ENCODE assay signal across 8 mouse cellular contexts in genomic region chr17:31492416-31492815, GRCm38 (mm10). TPM values are rescaled to one million over a fixed set of nuclear protein-coding genes. Genes with fewer than 3 reads are reported as not detected.
DNase-seq lines count a peak whose midpoint lies in the region; ATAC-seq lines count a peak whose summit lies in the region.

No protein-coding gene starts in this region.

- H3K4me3 ChIP-seq in embryonic facial prominence, embryonic 13.5 days, result no peak overlapping the region
- no peak overlapping the region for H3K4me3 ChIP-seq in liver, embryonic 13.5 days (replicated peaks)
- no peak overlapping the region for H3K4me3 ChIP-seq in neural tube, embryonic 13.5 days

- H3K27me3 ChIP-seq in embryonic facial prominence, embryonic 13.5 days, result no peaks in the 10 kb centered on the region
- no peaks in the 10 kb centered on the region for H3K27me3 ChIP-seq in liver, embryonic 13.5 days
- no peaks in the 10 kb centered on the region for H3K27me3 ChIP-seq in neural tube, embryonic 13.5 days

- H3K27ac ChIP-seq in embryonic facial prominence, embryonic 13.5 days, result peak overlapping the region; percentile 60
- H3K27ac ChIP-seq in liver, embryonic 13.5 days, result no peak overlapping the region
- H3K27ac ChIP-seq in neural tube, embryonic 13.5 days (replicated peaks), result no peak overlapping the region

- no peaks in the 10 kb centered on the region for H3K9me3 ChIP-seq in embryonic facial prominence, embryonic 13.5 days
- no peaks in the 10 kb centered on the region for H3K9me3 ChIP-seq in liver, embryonic 13.5 days (replicated peaks)
- H3K9me3 ChIP-seq in neural tube, embryonic 13.5 days, result no peaks in the 10 kb centered on the region

- H3K4me2 ChIP-seq in embryonic facial prominence, embryonic 13.5 days, result no peak overlapping the region
- no peak overlapping the region for H3K4me2 ChIP-seq in liver, embryonic 13.5 days
- H3K4me2 ChIP-seq in neural tube, embryonic 13.5 days, result no peak overlapping the region

- H3K4me1 ChIP-seq in embryonic facial prominence, embryonic 13.5 days, result no peaks in the 10 kb centered on the region
- H3K4me1 ChIP-seq in liver, embryonic 13.5 days (replicated peaks), result peaks cover 6% of the 10 kb centered on the region; the same call in 1 of the 2 replicates
- H3K4me1 ChIP-seq in neural tube, embryonic 13.5 days (replicated peaks), result peaks cover 8% of the 10 kb centered on the region

- 0% methylated on average over 2 of the region's 2 CpGs for WGBS in embryonic facial prominence, embryonic 13.5 days
- 2% methylated on average over 2 of the region's 2 CpGs for WGBS in liver, embryonic 13.5 days (ENCODE audit: insufficient replicate concordance)
- WGBS in neural tube, embryonic 13.5 days, result 2% methylated on average over 2 of the region's 2 CpGs

- DNase-seq in B cell, adult 2 months, result peak; percentile 77
- peak; percentile 66 to 82 for DNase-seq in adrenal gland, postnatal 36 days
- DNase-seq in heart, adult 8-10 months (ENCODE audit: low spot score), result peak; percentile 81
- DNase-seq in kidney, postnatal 10 days, result peak; percentile 85
- peak; percentile 40 for DNase-seq in liver, embryonic 13.5 days
- DNase-seq in telencephalon, adult 2 months (ENCODE audit: low read depth, low spot score), result peak; percentile 68

- peaks cover 26% of the 10 kb centered on the region for H3K36me3 ChIP-seq in embryonic facial prominence, embryonic 13.5 days
- H3K36me3 ChIP-seq in liver, embryonic 13.5 days, result peaks cover 25% of the 10 kb centered on the region
- peaks cover 24% of the 10 kb centered on the region for H3K36me3 ChIP-seq in neural tube, embryonic 13.5 days

- ATAC-seq in embryonic facial prominence, embryonic 13.5 days (ENCODE audit: insufficient number of reproducible peaks, insufficient read depth, low FRiP score, low TSS enrichment, low read depth), result no peak
- ATAC-seq in liver, embryonic 13.5 days (ENCODE audit: low read depth), result no peak
- ATAC-seq in neural tube, embryonic 13.5 days (ENCODE audit: low read depth), result peak; percentile 75; the same call in 1 of the 2 replicates

- no peak overlapping the region for H3K9ac ChIP-seq in embryonic facial prominence, embryonic 13.5 days
- H3K9ac ChIP-seq in liver, embryonic 13.5 days, result no peak overlapping the region
- H3K9ac ChIP-seq in neural tube, embryonic 13.5 days, result no peak overlapping the region

RNA-seq across cellular contexts. Expression of gene Wdr4, which starts 27.4 kb away (rescaled TPM):
- total RNA-seq in adrenal gland, postnatal 36 days (2021), result 10 to 100 TPM; 20.5 to 24.0 TPM
- 35.7 and 39.0 TPM in 2 replicates for polyA plus RNA-seq in embryonic facial prominence, embryonic 13.5 days (2015; fragmentation: Nextera tagmentation; extraction: Ambion mirVana)
- total RNA-seq in heart, adult 8-10 months (2022), result 1 to 10 TPM; 6.4 to 7.1 (median 6.8) TPM
- 36.9 and 39.4 TPM in 2 replicates for polyA plus RNA-seq in liver, embryonic 13.5 days (2015; fragmentation: Nextera tagmentation; extraction: Ambion mirVana)
- polyA plus RNA-seq in neural tube, embryonic 13.5 days (2015; fragmentation: Nextera tagmentation; extraction: Ambion mirVana), result 31.7 and 32.1 TPM in 2 replicates

RNA-seq across cellular contexts. Expression of gene Ndufv3, which starts 27.5 kb away (rescaled TPM):
- total RNA-seq in adrenal gland, postnatal 36 days (2021), result 100 to 1,000 TPM; 372 to 422 TPM
- polyA plus RNA-seq in embryonic facial prominence, embryonic 13.5 days (2015; fragmentation: Nextera tagmentation; extraction: Ambion mirVana), result 237 and 238 TPM in 2 replicates
- total RNA-seq in heart, adult 8-10 months (2022), result 1,000 to 10,000 TPM; 1,464 to 1,614 (median 1,563) TPM
- polyA plus RNA-seq in liver, embryonic 13.5 days (2015; fragmentation: Nextera tagmentation; extraction: Ambion mirVana), result 163 and 179 TPM in 2 replicates
- polyA plus RNA-seq in neural tube, embryonic 13.5 days (2015; fragmentation: Nextera tagmentation; extraction: Ambion mirVana), result 405 and 454 TPM in 2 replicates
